Mouse (Mus musculus): ENCODE data around the gene Ganab. TPM values are rescaled to one million over a fixed set of nuclear protein-coding genes. Genes with fewer than 3 reads are reported as not detected.
A peak's percentile ranks its signal among the peaks of the same experiment; 100 is the strongest.

The Ganab gene
- polyA plus RNA-seq, 1 experiment from 2014 or later, result 114 TPM

DNA sequence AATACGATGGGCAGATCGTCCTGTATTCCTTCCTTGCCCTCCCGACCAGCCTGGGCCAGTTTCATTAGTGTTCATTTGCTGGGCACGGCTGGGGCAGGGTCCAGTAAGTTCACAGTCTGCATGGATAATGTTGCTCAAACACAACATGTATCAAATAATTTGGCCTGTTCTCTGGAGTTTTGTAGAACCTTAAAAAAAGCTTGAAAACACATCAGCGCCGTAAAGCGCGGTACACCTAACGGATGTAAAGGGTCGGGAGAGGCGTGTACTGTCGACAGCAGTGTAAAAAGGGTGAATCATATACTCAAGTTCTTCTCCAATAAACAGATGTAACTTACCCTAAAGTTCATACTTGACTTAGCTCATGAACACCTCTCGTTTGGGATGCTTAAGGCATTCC is 705 bp downstream of the Ganab start:
- no peak for ATAC-seq (ENCODE audit: low FRiP score, low TSS enrichment)
- Histone ChIP-seq H3K9me3 (ENCODE audit: control insufficient read depth, low read length) (no peaks in the 10 kb centered on the region), H3K9ac (ENCODE audit: low read depth, low read length) (peak overlapping the region; percentile 91), H3K4me1 (ENCODE audit: control insufficient read depth, insufficient read depth, low read length) (peaks cover 18% of the 10 kb centered on the region), H3K4me3 (ENCODE audit: low read length) (peak overlapping the region; percentile 75), H3K27ac (ENCODE audit: low read depth, low read length) (peak overlapping the region; percentile 82), H3K36me3 (ENCODE audit: control insufficient read depth, insufficient read depth, low read length) (peaks cover 41% of the 10 kb centered on the region), H3K27me3 (ENCODE audit: control insufficient read depth, insufficient read depth, low read length) (no peaks in the 10 kb centered on the region), H3K4me2 (replicated peaks; ENCODE audit: low read depth, low read length) (peak overlapping the region; percentile 81)
- 8% methylated on average over 13 of the region's 13 CpGs for WGBS

GRCm38 (mm10) chr19:8899079-8899478 is 1.2 kb downstream of the Ganab start:
- Histone ChIP-seq H3K4me3 (ENCODE audit: low read length) (peak overlapping the region; percentile 75), H3K36me3 (ENCODE audit: control insufficient read depth, insufficient read depth, low read length) (peaks cover 45% of the 10 kb centered on the region), H3K4me2 (replicated peaks; ENCODE audit: low read depth, low read length) (peak overlapping the region; percentile 81), H3K27ac (ENCODE audit: low read depth, low read length) (no peak overlapping the region), H3K9ac (ENCODE audit: low read depth, low read length) (peak overlapping the region; percentile 91), H3K4me1 (ENCODE audit: control insufficient read depth, insufficient read depth, low read length) (peaks cover 15% of the 10 kb centered on the region), H3K27me3 (ENCODE audit: control insufficient read depth, insufficient read depth, low read length) (no peaks in the 10 kb centered on the region), H3K9me3 (ENCODE audit: control insufficient read depth, low read length) (no peaks in the 10 kb centered on the region)
- no peak for ATAC-seq (ENCODE audit: low FRiP score, low TSS enrichment)
- WGBS, result 37% methylated on average over 3 of the region's 3 CpGs

DNA sequence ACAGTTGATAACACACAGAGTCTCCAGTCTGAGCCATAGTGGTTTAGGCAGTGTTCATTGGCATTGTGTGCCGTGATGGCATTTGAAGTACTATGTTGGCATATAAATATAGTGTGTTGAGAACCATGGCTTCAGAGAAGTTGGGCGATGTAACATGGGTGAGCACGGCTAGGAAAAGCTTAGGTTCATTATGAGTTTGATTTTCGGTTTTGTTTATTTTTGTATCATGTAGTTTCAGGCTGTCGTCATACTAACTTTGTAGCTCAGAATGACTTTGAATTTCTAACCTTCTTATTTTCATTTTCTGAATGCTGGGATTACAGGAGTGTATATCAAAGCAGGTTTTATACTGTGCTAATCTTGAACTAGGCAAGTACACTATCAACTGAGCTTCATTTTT is 5.5 kb downstream of the Ganab start:
- H3K4me3 ChIP-seq (ENCODE audit: low read length), result no peak overlapping the region
- no peaks in the 10 kb centered on the region for H3K27me3 ChIP-seq (ENCODE audit: control insufficient read depth, insufficient read depth, low read length)
- ATAC-seq (ENCODE audit: low FRiP score, low TSS enrichment), result no peak
- H3K4me1 ChIP-seq (ENCODE audit: control insufficient read depth, insufficient read depth, low read length), result peaks cover 5% of the 10 kb centered on the region
- H3K4me2 ChIP-seq (replicated peaks; ENCODE audit: low read depth, low read length), result no peak overlapping the region
- no peaks in the 10 kb centered on the region for H3K9me3 ChIP-seq (ENCODE audit: control insufficient read depth, low read length)
- WGBS, result 95% methylated on average over 5 of the region's 5 CpGs
- peaks cover 65% of the 10 kb centered on the region for H3K36me3 ChIP-seq (ENCODE audit: control insufficient read depth, insufficient read depth, low read length)
- H3K27ac ChIP-seq (ENCODE audit: low read depth, low read length), result no peak overlapping the region
- no peak overlapping the region for H3K9ac ChIP-seq (ENCODE audit: low read depth, low read length)

- H3K4me1 ChIP-seq (ENCODE audit: control insufficient read depth, insufficient read depth, low read length), result no peaks in the 10 kb centered on the region
- WGBS, result 85% methylated on average over 6 of the region's 6 CpGs
- no peak overlapping the region for H3K9ac ChIP-seq (ENCODE audit: low read depth, low read length)
- ATAC-seq (ENCODE audit: low FRiP score, low TSS enrichment), result no peak
- H3K27me3 ChIP-seq (ENCODE audit: control insufficient read depth, insufficient read depth, low read length), result no peaks in the 10 kb centered on the region
- no peak overlapping the region for H3K27ac ChIP-seq (ENCODE audit: low read depth, low read length)
- no peaks in the 10 kb centered on the region for H3K9me3 ChIP-seq (ENCODE audit: control insufficient read depth, low read length)
- peaks cover 97% of the 10 kb centered on the region for H3K36me3 ChIP-seq (ENCODE audit: control insufficient read depth, insufficient read depth, low read length)
- H3K4me2 ChIP-seq (replicated peaks; ENCODE audit: low read depth, low read length), result no peak overlapping the region
- H3K4me3 ChIP-seq (ENCODE audit: low read length), result no peak overlapping the region
These were observed 10.7 kb downstream of the Ganab start for GRCm38 (mm10) chr19:8908531-8908930.

DNA sequence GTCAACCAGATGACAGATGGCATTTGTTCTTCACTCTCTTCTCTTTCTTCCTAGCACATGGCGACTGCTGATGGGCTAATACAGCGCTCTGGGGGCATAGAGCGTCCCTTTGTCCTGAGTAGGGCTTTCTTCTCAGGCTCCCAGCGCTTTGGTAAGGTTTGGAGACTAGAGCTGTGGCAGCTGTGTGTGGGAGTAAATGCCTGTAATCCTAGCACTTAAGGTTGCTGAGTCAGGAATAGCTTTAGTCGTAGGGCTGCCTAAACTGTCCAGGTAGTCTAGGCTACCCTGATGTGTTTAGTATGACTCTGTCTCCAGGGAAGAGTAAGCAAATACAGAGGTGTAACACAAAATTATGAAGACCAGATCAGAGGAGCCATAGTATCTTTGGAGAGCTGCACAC is 13.9 kb downstream of the Ganab start:
- Histone ChIP-seq H3K9me3 (ENCODE audit: control insufficient read depth, low read length) (no peaks in the 10 kb centered on the region), H3K27me3 (ENCODE audit: control insufficient read depth, insufficient read depth, low read length) (no peaks in the 10 kb centered on the region), H3K4me1 (ENCODE audit: control insufficient read depth, insufficient read depth, low read length) (no peaks in the 10 kb centered on the region), H3K9ac (ENCODE audit: low read depth, low read length) (no peak overlapping the region), H3K27ac (ENCODE audit: low read depth, low read length) (no peak overlapping the region), H3K4me3 (ENCODE audit: low read length) (no peak overlapping the region), H3K4me2 (replicated peaks; ENCODE audit: low read depth, low read length) (no peak overlapping the region), H3K36me3 (ENCODE audit: control insufficient read depth, insufficient read depth, low read length) (peaks cover 100% of the 10 kb centered on the region)
- WGBS, result 88% methylated on average over 5 of the region's 5 CpGs
- no peak for ATAC-seq (ENCODE audit: low FRiP score, low TSS enrichment)

DNA sequence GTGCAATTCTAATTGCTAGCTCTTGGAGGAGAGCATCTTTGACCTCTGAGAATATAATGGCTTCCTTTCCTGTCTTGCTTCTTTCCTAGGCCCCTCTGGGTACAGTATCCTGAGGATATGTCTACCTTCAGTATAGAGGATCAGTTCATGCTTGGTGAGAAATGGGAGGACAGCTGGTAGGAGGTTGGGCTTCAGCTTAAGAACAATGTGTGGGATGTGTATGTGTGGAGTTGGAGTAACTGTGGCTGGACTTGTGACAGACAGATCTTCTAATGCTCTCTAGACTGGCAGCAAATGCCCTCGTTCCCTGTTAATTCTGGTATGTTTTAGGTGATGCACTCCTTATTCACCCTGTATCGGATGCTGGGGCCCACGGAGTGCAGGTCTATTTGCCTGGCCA is 16.3 kb downstream of the Ganab start:
- no peak overlapping the region for H3K4me3 ChIP-seq (ENCODE audit: low read length)
- no peaks in the 10 kb centered on the region for H3K9me3 ChIP-seq (ENCODE audit: control insufficient read depth, low read length)
- no peak for ATAC-seq (ENCODE audit: low FRiP score, low TSS enrichment)
- 97% methylated on average over 3 of the region's 3 CpGs for WGBS
- H3K27ac ChIP-seq (ENCODE audit: low read depth, low read length), result no peak overlapping the region
- H3K9ac ChIP-seq (ENCODE audit: low read depth, low read length), result no peak overlapping the region
- H3K36me3 ChIP-seq (ENCODE audit: control insufficient read depth, insufficient read depth, low read length), result peaks cover 80% of the 10 kb centered on the region
- no peaks in the 10 kb centered on the region for H3K4me1 ChIP-seq (ENCODE audit: control insufficient read depth, insufficient read depth, low read length)
- no peaks in the 10 kb centered on the region for H3K27me3 ChIP-seq (ENCODE audit: control insufficient read depth, insufficient read depth, low read length)
- no peak overlapping the region for H3K4me2 ChIP-seq (replicated peaks; ENCODE audit: low read depth, low read length)

DNA sequence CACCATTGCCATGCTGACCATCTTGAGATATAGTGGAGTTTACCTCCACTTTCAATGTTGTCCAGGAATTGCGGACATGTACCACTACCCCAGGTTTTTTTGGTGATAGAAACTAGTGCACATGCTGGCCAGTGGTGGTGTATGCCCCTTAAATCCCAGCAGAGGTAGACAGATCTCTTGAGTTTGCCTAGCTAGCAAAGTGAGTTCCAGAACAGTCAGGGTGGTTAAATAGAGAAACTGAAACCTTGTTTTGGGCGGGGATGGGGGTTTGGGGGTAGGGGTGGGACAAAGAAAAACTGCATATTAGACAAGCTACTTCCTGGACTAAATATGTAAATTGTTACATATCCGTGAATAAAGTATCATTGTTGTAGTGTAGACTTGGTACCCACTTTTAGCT is 21.1 kb downstream of the Ganab start:
- no peak overlapping the region for H3K4me3 ChIP-seq (ENCODE audit: low read length)
- peaks cover 10% of the 10 kb centered on the region; the same call in 1 of the 2 replicates for H3K4me1 ChIP-seq (ENCODE audit: control insufficient read depth, insufficient read depth, low read length)
- H3K27ac ChIP-seq (ENCODE audit: low read depth, low read length), result no peak overlapping the region
- H3K9ac ChIP-seq (ENCODE audit: low read depth, low read length), result no peak overlapping the region
- H3K27me3 ChIP-seq (ENCODE audit: control insufficient read depth, insufficient read depth, low read length), result no peaks in the 10 kb centered on the region
- 96% methylated on average over 3 of the region's 3 CpGs for WGBS
- H3K4me2 ChIP-seq (replicated peaks; ENCODE audit: low read depth, low read length), result no peak overlapping the region
- no peak for ATAC-seq (ENCODE audit: low FRiP score, low TSS enrichment)
- H3K36me3 ChIP-seq (ENCODE audit: control insufficient read depth, insufficient read depth, low read length), result peaks cover 36% of the 10 kb centered on the region
- no peaks in the 10 kb centered on the region for H3K9me3 ChIP-seq (ENCODE audit: control insufficient read depth, low read length)

- peak overlapping the region; percentile 82 for H3K27ac ChIP-seq (ENCODE audit: low read depth, low read length)
- H3K4me1 ChIP-seq (ENCODE audit: control insufficient read depth, insufficient read depth, low read length), result peaks cover 10% of the 10 kb centered on the region; the same call in 1 of the 2 replicates
- ATAC-seq (ENCODE audit: low FRiP score, low TSS enrichment), result no peak; the same call in 1 of the 2 replicates
- 63% methylated on average over 6 of the region's 6 CpGs for WGBS
- H3K4me2 ChIP-seq (replicated peaks; ENCODE audit: low read depth, low read length), result peak overlapping the region; percentile 68
- H3K36me3 ChIP-seq (ENCODE audit: control insufficient read depth, insufficient read depth, low read length), result peaks cover 32% of the 10 kb centered on the region
- no peaks in the 10 kb centered on the region for H3K27me3 ChIP-seq (ENCODE audit: control insufficient read depth, insufficient read depth, low read length)
- no peaks in the 10 kb centered on the region for H3K9me3 ChIP-seq (ENCODE audit: control insufficient read depth, low read length)
- H3K9ac ChIP-seq (ENCODE audit: low read depth, low read length), result peak overlapping the region; percentile 68; the same call in 1 of the 2 replicates
- H3K4me3 ChIP-seq (ENCODE audit: low read length), result peak overlapping the region; percentile 72; the same call in 1 of the 2 replicates
These were observed 21.8 kb downstream of the Ganab start for GRCm38 (mm10) chr19:8919684-8920072.

GRCm38 (mm10) chr19:8920073-8920736 is 22.3 kb downstream of the Ganab start, which contains the start of gene B3gat3:
B3gat3 (plus strand) TSS chr19:8920374.
- H3K36me3 ChIP-seq (ENCODE audit: control insufficient read depth, insufficient read depth, low read length), result peaks cover 27% of the 10 kb centered on the region
- peak; percentile 98 for ATAC-seq (ENCODE audit: low FRiP score, low TSS enrichment)
- H3K9me3 ChIP-seq (ENCODE audit: control insufficient read depth, low read length), result no peaks in the 10 kb centered on the region
- H3K4me2 ChIP-seq (replicated peaks; ENCODE audit: low read depth, low read length), result peak within 1 kb of the TSS; percentile 68
- peak within 1 kb of the TSS; percentile 72 for H3K4me3 ChIP-seq (ENCODE audit: low read length)
- peak within 1 kb of the TSS; percentile 82 for H3K27ac ChIP-seq (ENCODE audit: low read depth, low read length)
- no peaks in the 10 kb centered on the region for H3K27me3 ChIP-seq (ENCODE audit: control insufficient read depth, insufficient read depth, low read length)
- H3K9ac ChIP-seq (ENCODE audit: low read depth, low read length), result peak within 1 kb of the TSS; percentile 68
- 2% methylated on average over 47 of the region's 50 CpGs for WGBS
- H3K4me1 ChIP-seq (ENCODE audit: control insufficient read depth, insufficient read depth, low read length), result peaks cover 10% of the 10 kb centered on the region; the same call in 1 of the 2 replicates

Measured in kidney, embryonic 14.5 days (tissue).